Mouse (Mus musculus) activated CD4-positive, CD25-positive, alpha-beta regulatory T cell, adult 4 months (primary cell): ENCODE measurements around the gene Stard9. TPM values are rescaled to one million over a fixed set of nuclear protein-coding genes. Genes with fewer than 3 reads are reported as not detected.
"Not testable (repeated sequence)": the region's sequence is repeated elsewhere in the genome, so short reads cannot be mapped to it uniquely, and the experiment has no call there.

Experiments
- ATAC-seq: one replicate; pipeline ENCODE4 v1.8.0; 2017
- polyA plus RNA-seq, 2 experiments: library from polyadenylated mRNA; unstranded; fragments of 100-300 nt; shearing (Covaris generic); gene quantifications; one replicate each; pipeline ENCODE4 v1.2.1; 2017

Stard9 gene
- polyA plus RNA-seq, 2 experiments from 2014 or later = 0.60 to 0.62 TPM

GRCm38 (mm10) chr2:120654693-120655092 is 25.8 kb downstream of the Stard9 start:
- ATAC-seq = no peak

GRCm38 (mm10) chr2:120655905-120656304 is 27.0 kb downstream of the Stard9 start:
- no peak for ATAC-seq

DNA sequence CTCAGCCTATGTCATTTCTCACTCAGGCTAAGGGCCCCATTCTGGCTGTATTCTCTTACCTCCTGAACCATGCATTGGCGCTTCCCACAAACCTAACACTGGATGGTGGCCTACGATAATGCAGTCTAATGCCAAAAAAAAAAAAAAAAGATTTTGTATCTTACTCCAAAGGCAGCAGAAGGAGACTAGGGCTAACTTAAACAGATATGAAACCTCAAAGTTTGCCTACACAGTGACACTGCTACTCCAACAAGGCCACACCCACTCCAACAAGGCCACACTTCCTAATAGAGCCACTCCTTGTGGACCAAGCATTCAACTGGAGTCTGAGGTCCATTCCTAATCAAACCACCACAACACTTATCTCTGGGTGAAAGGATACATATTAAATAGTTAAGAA is 27.8 kb downstream of the Stard9 start:
- no peak for ATAC-seq

GRCm38 (mm10) chr2:120658486-120658885 is 29.6 kb downstream of the Stard9 start:
- no peak for ATAC-seq

- no peak for ATAC-seq
Observed at GRCm38 (mm10) chr2:120659318-120659717, 30.4 kb downstream of the Stard9 start.

DNA sequence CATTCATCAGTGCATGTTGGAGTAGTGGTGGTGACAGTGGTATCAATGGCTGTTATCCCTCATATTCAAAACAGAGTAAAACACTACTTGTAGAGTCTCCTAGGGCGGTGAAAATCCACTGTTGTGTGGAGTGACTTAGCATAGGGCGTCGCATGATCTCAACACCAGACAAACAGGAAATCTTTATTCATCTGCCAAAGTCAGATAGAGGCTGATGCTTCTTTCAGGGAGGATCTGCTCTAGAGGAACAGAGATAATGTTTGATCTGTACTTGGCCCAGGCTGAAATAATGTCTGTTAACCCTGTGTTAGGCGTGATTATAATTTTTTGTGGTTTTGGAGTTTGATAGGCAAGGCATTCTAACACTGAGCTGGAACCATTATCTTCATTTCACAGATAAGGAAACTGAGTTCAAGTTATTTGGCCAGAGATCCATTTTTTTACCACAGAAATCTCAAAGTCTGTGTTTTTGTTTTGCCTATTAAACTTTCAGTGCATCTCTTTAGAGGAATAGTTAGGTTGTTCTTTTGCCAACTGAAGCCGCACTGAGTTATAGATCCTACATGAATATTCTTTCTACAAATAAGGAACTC is 31.7 kb downstream of the Stard9 start:
- no peak for ATAC-seq

- ATAC-seq = no peak
Observed at GRCm38 (mm10) chr2:120662766-120663165, 33.8 kb downstream of the Stard9 start.

- ATAC-seq = no peak
Observed at GRCm38 (mm10) chr2:120663491-120664154, 34.7 kb downstream of the Stard9 start.

DNA sequence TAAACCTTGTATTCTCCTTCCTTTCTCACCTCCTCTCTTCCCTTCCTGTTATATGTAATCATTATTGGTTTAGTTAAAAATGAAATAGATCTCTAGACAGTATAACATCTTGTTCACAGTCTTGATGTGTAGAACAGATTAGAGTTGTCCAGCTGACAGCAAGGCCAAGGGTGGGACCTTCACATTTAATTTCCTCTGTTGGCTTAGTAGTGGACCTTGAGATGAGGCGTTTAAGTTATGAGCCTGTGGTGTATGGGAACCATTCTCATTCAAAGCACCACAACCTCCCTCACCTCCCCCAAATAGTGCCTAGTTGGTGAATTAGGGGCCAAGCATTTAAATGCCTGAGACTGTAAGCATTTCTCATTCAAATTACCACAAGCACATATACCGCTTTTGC is 38.5 kb downstream of the Stard9 start:
- no peak for ATAC-seq

- no peak for ATAC-seq
Observed at GRCm38 (mm10) chr2:120670253-120670652, 41.3 kb downstream of the Stard9 start.

DNA sequence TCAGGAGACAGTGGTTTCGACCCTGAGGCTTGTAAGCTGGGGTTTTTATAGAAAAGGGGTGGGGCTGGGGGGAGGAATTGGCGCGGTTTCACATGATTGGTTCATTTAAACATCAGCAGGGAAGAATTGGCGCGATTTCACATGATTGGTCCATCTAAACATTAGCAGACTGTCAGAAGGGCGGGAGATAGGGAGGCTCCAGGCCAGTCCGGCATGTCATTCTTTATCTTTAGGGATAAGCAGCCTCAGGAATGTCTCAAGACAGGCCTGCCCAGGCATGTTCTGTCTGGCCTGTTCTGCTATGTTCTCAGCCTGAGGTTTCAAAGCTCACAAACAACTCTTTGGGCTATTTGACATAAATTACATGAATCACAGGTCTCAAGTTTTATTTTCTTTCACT is 52.2 kb downstream of the Stard9 start:
- not testable (repeated sequence) for ATAC-seq

DNA sequence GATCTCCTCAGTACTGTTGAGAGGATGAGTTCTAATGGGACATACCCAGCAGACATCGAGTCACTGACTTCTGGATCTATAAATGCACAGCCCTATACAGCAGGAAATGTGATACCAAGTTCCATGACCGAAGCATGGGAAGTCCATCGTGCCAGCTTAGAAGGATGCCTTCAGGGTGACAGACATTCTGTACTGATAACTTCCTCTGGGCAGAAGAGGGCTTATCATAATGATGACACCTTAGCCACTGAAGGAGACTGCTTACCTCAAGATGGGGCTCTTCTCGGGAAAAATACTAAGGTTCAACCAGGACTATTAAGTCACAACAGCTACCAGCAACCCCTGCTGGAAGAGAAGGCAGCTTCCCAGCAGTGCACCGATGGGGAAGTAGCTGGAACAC is 68.8 kb downstream of the Stard9 start:
- no peak for ATAC-seq

DNA sequence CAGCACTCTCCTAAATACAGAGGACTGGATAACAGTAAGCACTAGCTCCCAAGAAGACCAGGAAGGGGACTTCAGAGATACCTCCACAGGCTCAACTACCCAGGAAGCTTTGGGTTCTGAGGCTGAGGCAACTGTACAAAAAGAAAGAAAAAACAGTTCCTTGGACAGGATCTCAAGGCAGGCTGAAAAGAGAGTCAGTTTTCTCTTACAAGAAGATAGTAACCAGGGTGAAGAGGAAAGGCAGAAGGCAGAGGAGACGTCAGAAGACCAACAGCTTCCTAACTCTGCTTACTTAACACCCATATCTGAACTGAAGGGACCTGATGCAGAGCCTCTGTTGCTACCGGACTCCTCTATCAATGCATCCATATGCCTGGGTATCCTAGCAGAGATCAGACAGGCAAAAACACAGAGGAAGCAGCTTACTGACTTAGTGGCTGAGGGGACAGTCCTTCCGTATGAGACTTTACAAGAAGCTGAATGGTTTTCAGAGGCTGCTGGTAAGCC is 71.5 kb downstream of the Stard9 start:
- ATAC-seq = no peak

GRCm38 (mm10) chr2:120702675-120703074 is 73.8 kb downstream of the Stard9 start:
- ATAC-seq = no peak

DNA sequence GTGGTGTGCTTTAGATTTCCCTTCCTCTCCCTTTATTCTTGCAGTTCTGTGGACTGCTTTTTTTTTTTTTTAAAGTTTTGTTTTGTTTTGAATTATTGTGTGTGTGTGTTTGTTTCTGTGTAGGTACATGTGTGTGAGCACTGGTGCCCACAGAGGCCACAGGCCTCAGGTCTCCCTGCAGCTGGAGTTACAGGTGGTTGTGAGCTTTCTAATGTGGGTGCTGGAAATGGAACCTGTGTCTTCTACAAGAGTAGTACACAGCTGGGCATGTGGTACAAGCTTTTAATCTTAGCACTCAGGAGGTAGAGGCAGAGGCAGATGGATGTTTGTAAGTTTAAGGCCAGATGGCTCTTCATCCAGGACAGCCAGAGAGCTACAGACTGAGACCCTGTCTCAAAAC is 78.1 kb downstream of the Stard9 start:
- no peak for ATAC-seq

DNA sequence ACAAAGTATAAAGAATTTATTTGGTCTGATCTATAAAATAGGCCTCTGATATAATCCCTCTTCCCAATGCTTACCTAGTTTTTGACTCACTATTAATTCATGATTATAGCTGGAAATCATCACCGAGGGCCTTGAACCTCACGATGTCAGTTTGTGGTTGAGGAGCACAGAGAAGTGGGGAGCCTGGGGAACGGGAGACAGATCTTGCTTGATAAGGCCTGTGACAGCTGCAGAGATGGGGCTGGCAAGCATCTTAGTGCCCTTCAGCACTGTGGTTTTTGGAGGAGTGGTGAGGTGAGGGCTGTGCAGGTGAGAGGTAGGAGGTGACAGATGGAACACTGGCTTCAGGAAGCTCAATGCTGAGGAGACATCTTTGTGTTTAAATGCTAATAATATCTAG is 81.2 kb downstream of the Stard9 start:
- ATAC-seq = no peak

- no peak for ATAC-seq
Observed at GRCm38 (mm10) chr2:120710948-120711347, 82.0 kb downstream of the Stard9 start.

GRCm38 (mm10) chr2:120713441-120713840 is 84.5 kb downstream of the Stard9 start:
- ATAC-seq = no peak

GRCm38 (mm10) chr2:120718496-120718895 is 89.6 kb downstream of the Stard9 start:
- no peak for ATAC-seq

DNA sequence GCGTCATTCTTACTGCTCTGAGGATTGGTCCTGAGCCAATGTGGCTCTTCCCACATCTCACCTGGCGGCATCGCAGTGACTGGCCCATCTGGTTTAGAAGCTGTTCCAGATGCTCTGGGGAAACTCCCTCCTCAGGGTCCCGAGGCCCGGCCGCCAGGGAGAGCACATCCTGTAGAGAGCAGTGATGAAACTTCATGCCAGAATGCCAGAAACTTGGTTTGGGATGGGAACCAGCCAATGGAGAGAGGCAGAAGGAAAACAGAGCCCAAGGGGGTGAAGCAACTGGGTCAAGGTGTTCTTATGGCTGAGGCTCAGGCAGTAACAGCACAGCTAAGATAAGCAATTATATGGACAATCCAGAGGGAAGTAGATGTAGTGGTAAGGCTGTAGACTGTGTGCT is 91.9 kb downstream of the Stard9 start:
- ATAC-seq = no peak

- ATAC-seq = no peak
Observed at GRCm38 (mm10) chr2:120721911-120722310, 93.0 kb downstream of the Stard9 start.

DNA sequence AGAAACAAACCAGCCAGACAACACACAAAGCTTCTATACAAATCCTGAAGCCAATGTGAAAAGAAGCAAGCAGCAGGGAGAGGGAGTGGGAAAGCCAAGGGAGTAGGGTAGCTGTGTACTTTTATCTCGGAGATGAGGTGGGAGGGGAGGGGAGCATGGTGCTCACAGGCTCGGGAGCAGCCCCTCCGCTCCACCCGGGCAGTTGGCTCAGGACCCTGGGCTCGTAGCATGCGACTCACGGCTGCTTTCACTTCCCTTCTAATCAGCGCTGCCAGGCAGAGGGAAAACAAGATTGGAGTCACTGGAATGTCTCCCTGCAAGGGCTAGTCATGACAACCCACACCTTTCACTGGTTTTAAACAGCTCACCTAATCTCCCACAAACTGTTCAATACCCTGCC is 93.6 kb downstream of the Stard9 start:
- ATAC-seq = no peak

DNA sequence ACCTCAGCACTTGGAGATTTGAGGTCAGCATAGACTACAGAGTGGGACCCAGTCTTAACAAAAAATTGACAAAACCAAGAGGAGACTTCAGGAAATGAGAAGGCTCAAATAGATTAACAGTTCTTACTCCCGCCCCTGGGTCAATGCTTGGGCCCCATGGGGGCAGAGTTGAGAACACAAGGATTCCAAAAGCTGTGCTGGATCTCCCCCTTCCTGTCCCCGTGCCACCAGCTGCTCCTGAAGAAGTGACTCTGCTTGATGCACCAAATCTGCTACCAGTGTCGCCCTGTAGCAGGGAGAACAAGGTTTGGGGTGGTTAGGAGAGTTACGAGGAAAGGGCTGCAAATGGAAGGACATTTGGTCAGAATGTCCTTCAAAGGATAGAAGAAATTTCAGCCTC is 94.7 kb downstream of the Stard9 start:
- no peak for ATAC-seq

- ATAC-seq = no peak
Observed at GRCm38 (mm10) chr2:120724176-120724575, 95.3 kb downstream of the Stard9 start.
